ENCODE assay signal across 10 mouse cellular contexts in genomic region chr19:46622659-46623193, GRCm38 (mm10). TPM values are rescaled to one million over a fixed set of nuclear protein-coding genes. Genes with fewer than 3 reads are reported as not detected.
DNase-seq lines count a peak whose midpoint lies in the region; ATAC-seq lines count a peak whose summit lies in the region.
"Had no signal": no experiment of that assay in that cellular context is flagged by ENCODE, and none has a peak within 500 bp of the region (broad histone marks: within the 10 kb centered on the region; RNA-seq: fewer than 3 reads in every experiment).

No protein-coding gene starts in this region.

- H3K36me3 ChIP-seq in heart, embryonic 15.5 days = no peaks in the 10 kb centered on the region
- peaks cover 13% of the 10 kb centered on the region for H3K36me3 ChIP-seq in embryonic facial prominence, embryonic 13.5 days
- peaks cover 6% of the 10 kb centered on the region; the same call in 1 of the 2 replicates for H3K36me3 ChIP-seq in intestine, embryonic 14.5 days (ENCODE audit: control insufficient read depth, insufficient read depth, low read length)
- no peaks in the 10 kb centered on the region for H3K36me3 ChIP-seq in midbrain, embryonic 16.5 days (ENCODE audit: control insufficient read depth, insufficient read depth, low read length)

- H3K27me3 ChIP-seq in heart, embryonic 15.5 days = no peaks in the 10 kb centered on the region
- H3K27me3 ChIP-seq in embryonic facial prominence, embryonic 13.5 days = no peaks in the 10 kb centered on the region
- no peaks in the 10 kb centered on the region for H3K27me3 ChIP-seq in intestine, embryonic 14.5 days (replicated peaks; ENCODE audit: control insufficient read depth, insufficient read depth, low read length)
- H3K27me3 ChIP-seq in midbrain, embryonic 16.5 days (ENCODE audit: control insufficient read depth, insufficient read depth, low read depth, low read length) = no peaks in the 10 kb centered on the region
- H3K27me3 ChIP-seq: CH12.LX had no signal

- H3K27ac ChIP-seq in heart, embryonic 15.5 days = peak overlapping the region; percentile 97
- H3K27ac ChIP-seq in embryonic facial prominence, embryonic 13.5 days = peak overlapping the region; percentile 83
- peak overlapping the region; percentile 82 for H3K27ac ChIP-seq in intestine, embryonic 14.5 days (ENCODE audit: low read depth)
- no peak overlapping the region for H3K27ac ChIP-seq in midbrain, embryonic 16.5 days (ENCODE audit: low read length)

- no peak for ATAC-seq in heart, embryonic 15.5 days (replicated peaks; ENCODE audit: insufficient number of reproducible peaks, insufficient read depth, low FRiP score, low read depth)
- ATAC-seq in embryonic facial prominence, embryonic 13.5 days (ENCODE audit: insufficient number of reproducible peaks, insufficient read depth, low FRiP score, low TSS enrichment, low read depth) = peak; percentile 60; the same call in 1 of the 2 replicates
- ATAC-seq in intestine, embryonic 14.5 days (replicated peaks; ENCODE audit: low FRiP score, low TSS enrichment, low read depth) = no peak
- ATAC-seq in midbrain, embryonic 16.5 days = 0 out of 2 replicates have a peak, but pooled peaks have one; percentile 11

- 17% methylated on average over 12 of the region's 12 CpGs for WGBS in heart, embryonic 15.5 days
- 28% methylated on average over 12 of the region's 12 CpGs for WGBS in embryonic facial prominence, embryonic 13.5 days
- 26% methylated on average over 12 of the region's 12 CpGs for WGBS in intestine, embryonic 14.5 days
- 37% methylated on average over 12 of the region's 12 CpGs for WGBS in midbrain, embryonic 16.5 days

- peak overlapping the region; percentile 69 for H3K4me2 ChIP-seq in heart, embryonic 15.5 days
- peak overlapping the region; percentile 57 for H3K4me2 ChIP-seq in embryonic facial prominence, embryonic 13.5 days
- peak overlapping the region; percentile 61 for H3K4me2 ChIP-seq in intestine, embryonic 14.5 days (ENCODE audit: low read length)
- peak overlapping the region; percentile 42; the same call in 1 of the 2 replicates for H3K4me2 ChIP-seq in midbrain, embryonic 16.5 days (ENCODE audit: low read length)

- H3K9ac ChIP-seq in heart, embryonic 15.5 days = peak overlapping the region; percentile 65
- H3K9ac ChIP-seq in embryonic facial prominence, embryonic 13.5 days = peak overlapping the region; percentile 59
- peak overlapping the region; percentile 25; the same call in 1 of the 2 replicates for H3K9ac ChIP-seq in intestine, embryonic 14.5 days (ENCODE audit: low read length)
- H3K9ac ChIP-seq in midbrain, embryonic 16.5 days (ENCODE audit: low read depth, low read length) = peak overlapping the region; percentile 35; the same call in 1 of the 2 replicates

- H3K9me3 ChIP-seq in heart, embryonic 15.5 days (replicated peaks) = no peaks in the 10 kb centered on the region
- no peaks in the 10 kb centered on the region for H3K9me3 ChIP-seq in embryonic facial prominence, embryonic 13.5 days
- H3K9me3 ChIP-seq in intestine, embryonic 14.5 days (ENCODE audit: control insufficient read depth, low read length) = no peaks in the 10 kb centered on the region
- no peaks in the 10 kb centered on the region for H3K9me3 ChIP-seq in midbrain, embryonic 16.5 days (replicated peaks; ENCODE audit: control insufficient read depth, low read length, poor library complexity, severe bottlenecking)

- no peak for DNase-seq in heart, postnatal 14 days
- DNase-seq in intestine, embryonic 14.5 days (ENCODE audit: low spot score) = no peak
- no peak for DNase-seq in frontal cortex, postnatal 25 days (ENCODE audit: low spot score in 2 of 2)
- DNase-seq in spleen, postnatal 14 days (ENCODE audit: low spot score in 2 of 2) = no peak
- no peak for DNase-seq in left cerebral cortex, adult 11 months (ENCODE audit: low spot score)

- intact Hi-C loops in heart, postnatal 14 days (cut with DNase I) = no loop called here

- peak overlapping the region; percentile 60 for H3K4me3 ChIP-seq in heart, embryonic 15.5 days
- H3K4me3 ChIP-seq in embryonic facial prominence, embryonic 13.5 days = peak overlapping the region; percentile 29
- H3K4me3 ChIP-seq in intestine, embryonic 14.5 days (ENCODE audit: low read depth, low read length) = peak overlapping the region; percentile 37
- no peak overlapping the region for H3K4me3 ChIP-seq in midbrain, embryonic 16.5 days (ENCODE audit: low read depth, low read length)

- peaks cover 87% of the 10 kb centered on the region for H3K4me1 ChIP-seq in heart, embryonic 15.5 days (replicated peaks)
- H3K4me1 ChIP-seq in embryonic facial prominence, embryonic 13.5 days = peaks cover 81% of the 10 kb centered on the region
- H3K4me1 ChIP-seq in intestine, embryonic 14.5 days (replicated peaks; ENCODE audit: control insufficient read depth, insufficient read depth, low read length) = peaks cover 60% of the 10 kb centered on the region
- H3K4me1 ChIP-seq in midbrain, embryonic 16.5 days (ENCODE audit: control insufficient read depth, insufficient read depth, low read length) = peaks cover 39% of the 10 kb centered on the region

RNA-seq across cellular contexts. Expression of gene Wbp1l, which starts 23.8 kb away (rescaled TPM):
- 51.6 and 58.6 TPM in 2 replicates for polyA plus RNA-seq in heart, embryonic 15.5 days (2015; fragmentation: Nextera tagmentation; extraction: Ambion mirVana)
- 10 to 100 TPM; 60.3 to 68.7 TPM for total RNA-seq in heart, postnatal 14 days (2021)
- polyA plus RNA-seq in embryonic facial prominence, embryonic 13.5 days (2015; fragmentation: Nextera tagmentation; extraction: Ambion mirVana) = 41.9 and 42.5 TPM in 2 replicates
- 39.6 and 40.2 TPM in 2 replicates for polyA plus RNA-seq in intestine, embryonic 14.5 days (2014; fragmentation: Nextera tagmentation; extraction: Ambion mirVana)
- 34.0 and 34.8 TPM in 2 replicates for polyA plus RNA-seq in midbrain, embryonic 16.5 days (2015; fragmentation: Nextera tagmentation; extraction: Ambion mirVana)

RNA-seq across cellular contexts. Expression of gene Sfxn2, which starts 49.6 kb away (rescaled TPM):
- 8.8 and 10.9 TPM in 2 replicates for polyA plus RNA-seq in heart, embryonic 15.5 days (2015; fragmentation: Nextera tagmentation; extraction: Ambion mirVana)
- 1 to 10 TPM; 4.1 to 5.3 TPM for total RNA-seq in heart, postnatal 14 days (2021)
- polyA plus RNA-seq in embryonic facial prominence, embryonic 13.5 days (2015; fragmentation: Nextera tagmentation; extraction: Ambion mirVana) = 24.9 and 25.2 TPM in 2 replicates
- polyA plus RNA-seq in intestine, embryonic 14.5 days (2014; fragmentation: Nextera tagmentation; extraction: Ambion mirVana) = 18.2 and 19.2 TPM in 2 replicates
- 9.7 and 12.8 TPM in 2 replicates for polyA plus RNA-seq in midbrain, embryonic 16.5 days (2015; fragmentation: Nextera tagmentation; extraction: Ambion mirVana)

RNA-seq across cellular contexts. Expression of gene Arl3, which starts 49.7 kb away (rescaled TPM):
- 86.9 and 91.8 TPM in 2 replicates for polyA plus RNA-seq in heart, embryonic 15.5 days (2015; fragmentation: Nextera tagmentation; extraction: Ambion mirVana)
- total RNA-seq in heart, postnatal 14 days (2021) = 10 to 100 TPM; 29.7 to 30.0 TPM
- 192 and 193 TPM in 2 replicates for polyA plus RNA-seq in embryonic facial prominence, embryonic 13.5 days (2015; fragmentation: Nextera tagmentation; extraction: Ambion mirVana)
- 64.3 and 73.9 TPM in 2 replicates for polyA plus RNA-seq in intestine, embryonic 14.5 days (2014; fragmentation: Nextera tagmentation; extraction: Ambion mirVana)
- 213 and 226 TPM in 2 replicates for polyA plus RNA-seq in midbrain, embryonic 16.5 days (2015; fragmentation: Nextera tagmentation; extraction: Ambion mirVana)

RNA-seq across cellular contexts. Expression of gene Cyp17a1, which starts 50.2 kb away (rescaled TPM):
- 0.89 and 1.2 TPM in 2 replicates for polyA plus RNA-seq in heart, embryonic 15.5 days (2015; fragmentation: Nextera tagmentation; extraction: Ambion mirVana)
- not detected for total RNA-seq in heart, postnatal 14 days (2021)
- not detected in 2 replicates for polyA plus RNA-seq in embryonic facial prominence, embryonic 13.5 days (2015; fragmentation: Nextera tagmentation; extraction: Ambion mirVana)
- 0.23 TPM in 1 of 2 replicates, not detected in the other for polyA plus RNA-seq in intestine, embryonic 14.5 days (2014; fragmentation: Nextera tagmentation; extraction: Ambion mirVana)
- not detected in 2 replicates for polyA plus RNA-seq in midbrain, embryonic 16.5 days (2015; fragmentation: Nextera tagmentation; extraction: Ambion mirVana)
- total RNA-seq: CH12.LX; gastrocnemius, adult 18-20 months had no signal

Comparison
In these comparisons a context has a peak if more than half of its experiments do, and no peak if none do; other contexts are left out.
1. ATAC-seq: peak in embryonic facial prominence, embryonic 13.5 days (single experiment) and midbrain, embryonic 16.5 days (single experiment); none in heart, embryonic 15.5 days (single experiment) and intestine, embryonic 14.5 days (single experiment).
2. Peak in every context shown above with its lines, with median percentiles within 50 percentile points of each other: H3K4me2 ChIP-seq and H3K9ac ChIP-seq.